Mouse (Mus musculus) C2C12 (cell line): ENCODE measurements around the gene Polr3g.
"Not testable (repeated sequence)": the region's sequence is repeated elsewhere in the genome, so short reads cannot be mapped to it uniquely, and the experiment has no call there.

Experiments
- CEBPB ChIP-seq: IDR thresholded peaks from one replicate; pipeline ENCODE4 v1.6.1; 2011; ENCODE audit warnings: low read depth, mild to moderate bottlenecking, control low read depth, moderate library complexity
- CTCF ChIP-seq: IDR thresholded peaks from one replicate; pipeline ENCODE4 v1.5.1; 2011; ENCODE audit not compliant: control insufficient read depth, insufficient read depth, insufficient read length
- FOSL1 ChIP-seq: IDR thresholded peaks from one replicate; pipeline ENCODE4 v1.8.0; 2011; ENCODE audit warnings: mild to moderate bottlenecking, low read length; ENCODE audit not compliant: poor library complexity, insufficient read depth, severe bottlenecking
- MAX ChIP-seq: IDR thresholded peaks from one replicate; pipeline ENCODE4 v1.6.1; 2011; ENCODE audit warnings: mild to moderate bottlenecking, control low read depth
- MYOD1 ChIP-seq: IDR thresholded peaks from one replicate; pipeline ENCODE4 v1.6.1; 2011; ENCODE audit warnings: low read depth; ENCODE audit not compliant: control insufficient read depth, insufficient read length
- MYOG ChIP-seq: IDR thresholded peaks from one replicate; pipeline ENCODE4 v1.6.1; 2011; ENCODE audit not compliant: control insufficient read depth, insufficient read length; ENCODE audit errors: extremely low read depth
- USF1 ChIP-seq: IDR thresholded peaks from one replicate; pipeline ENCODE4 v1.6.1; 2011; ENCODE audit warnings: low read depth, mild to moderate bottlenecking, control low read depth, moderate library complexity

DNA sequence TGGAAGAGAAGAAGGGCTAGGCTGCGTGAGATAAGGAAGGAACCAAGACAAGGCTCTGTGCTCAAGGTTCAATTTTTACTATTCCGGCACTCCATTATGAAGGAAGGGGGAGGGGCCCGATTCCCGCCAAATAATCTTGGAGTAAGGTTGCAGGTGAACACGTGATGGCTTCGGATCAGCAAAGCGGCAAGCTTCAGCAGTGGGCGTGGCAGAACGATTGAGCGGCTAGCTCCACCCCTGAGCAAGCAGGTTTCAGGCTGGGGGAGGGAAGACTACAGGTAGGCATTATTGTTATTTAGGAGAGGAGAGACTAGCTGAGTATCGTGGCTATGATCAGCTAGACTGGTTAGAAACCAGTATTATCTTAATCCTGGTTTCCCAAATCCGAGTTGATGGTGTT lies 17.3 kb upstream of the Polr3g start:
- not testable (repeated sequence) for TF ChIP-seq FOSL1, CTCF, MAX, USF1, MYOG, MYOD1, CEBPB
